Mouse (Mus musculus): ENCODE data around the gene Eif2b5. TPM values are rescaled to one million over a fixed set of nuclear protein-coding genes. Genes with fewer than 3 reads are reported as not detected.

Eif2b5 gene
- polyA plus RNA-seq, 1 experiment = 36.2 TPM

- no peak for DNase-seq (ENCODE audit: low read depth)
Observed at GRCm38 (mm10) chr16:20489233-20489632, 9.4 kb upstream of the Eif2b5 start.

GRCm38 (mm10) chr16:20490581-20490980, 8.0 kb upstream of the Eif2b5 start:
- no peak for DNase-seq (ENCODE audit: low read depth)

GRCm38 (mm10) chr16:20491301-20491700, 7.3 kb upstream of the Eif2b5 start:
- no peak for DNase-seq (ENCODE audit: low read depth)

- DNase-seq (ENCODE audit: low read depth) = no peak
Observed at GRCm38 (mm10) chr16:20493452-20493851, 5.2 kb upstream of the Eif2b5 start.

- DNase-seq (ENCODE audit: low read depth) = peak; percentile 68
Observed at GRCm38 (mm10) chr16:20496671-20497600, 1.7 kb upstream of the Eif2b5 start.

- DNase-seq (ENCODE audit: low read depth) = no peak
Observed at GRCm38 (mm10) chr16:20497980-20498676, 489 bp upstream of the Eif2b5 start.

- no peak for DNase-seq (ENCODE audit: low read depth)
Observed at GRCm38 (mm10) chr16:20506000-20506399, 7.4 kb downstream of the Eif2b5 start.

GRCm38 (mm10) chr16:20509349-20509748, 10.7 kb downstream of the Eif2b5 start:
- DNase-seq (ENCODE audit: low read depth) = no peak

- peak; percentile 55 for DNase-seq (ENCODE audit: low read depth)
Observed at GRCm38 (mm10) chr16:20511277-20511847, 12.7 kb downstream of the Eif2b5 start.

GRCm38 (mm10) chr16:20516032-20516431, 17.4 kb downstream of the Eif2b5 start:
- no peak for DNase-seq (ENCODE audit: low read depth)

GRCm38 (mm10) chr16:20516726-20517201, 18.1 kb downstream of the Eif2b5 start, which contains the start of gene Dvl3:
Gene Dvl3 (plus strand): TSS chr16:20516982.
- DNase-seq (ENCODE audit: low read depth) = no peak

- DNase-seq (ENCODE audit: low read depth) = no peak
Observed at GRCm38 (mm10) chr16:20517216-20517615, 18.6 kb downstream of the Eif2b5 start.

GRCm38 (mm10) chr16:20517701-20518374, 19.2 kb downstream of the Eif2b5 start:
- no peak for DNase-seq (ENCODE audit: low read depth)

- DNase-seq (ENCODE audit: low read depth) = no peak
Observed at GRCm38 (mm10) chr16:20523886-20524285, 25.3 kb downstream of the Eif2b5 start.

- no peak for DNase-seq (ENCODE audit: low read depth)
Observed at GRCm38 (mm10) chr16:20528779-20529178, 30.2 kb downstream of the Eif2b5 start.

GRCm38 (mm10) chr16:20529375-20529774, 30.8 kb downstream of the Eif2b5 start:
- no peak for DNase-seq (ENCODE audit: low read depth)

GRCm38 (mm10) chr16:20530941-20531340, 32.3 kb downstream of the Eif2b5 start:
- DNase-seq (ENCODE audit: low read depth) = no peak

GRCm38 (mm10) chr16:20534617-20535295, 36.1 kb downstream of the Eif2b5 start:
- DNase-seq (ENCODE audit: low read depth) = no peak

GRCm38 (mm10) chr16:20535296-20536080, 36.9 kb downstream of the Eif2b5 start, which contains the start of gene Ap2m1:
Gene Ap2m1 (plus strand): TSS chr16:20535478.
- peak; percentile 99 for DNase-seq (ENCODE audit: low read depth)

GRCm38 (mm10) chr16:20536081-20536665, 37.6 kb downstream of the Eif2b5 start:
- no peak for DNase-seq (ENCODE audit: low read depth)
